Mouse (Mus musculus): ENCODE measurements at regions not wholly inside any gene's neighbourhood (a gene's known extent, or its start where the extent isn't known, plus 50 kb on each side); places are given as distances from the start of the nearest gene placed in this dataset.

GRCm38 (mm10) chr11:117048911-117049310, 66.1 kb upstream of the Sec14l1 start:
- TF ChIP-seq GATA1 (IDR thresholded peaks at IDR 0.05; ENCODE audit: low read length) (no peak), TAL1 (IDR thresholded peaks at IDR 0.05; ENCODE audit: low read length) (no peak)
